Mouse (Mus musculus): ENCODE measurements around the gene Btbd35f18.
"Not testable (repeated sequence)": the region's sequence is repeated elsewhere in the genome, so short reads cannot be mapped to it uniquely, and the experiment has no call there.

Gene Btbd35f18
- long read RNA-seq, experiment 1 = 0 reads
- long read RNA-seq, experiment 2 = 0 reads

GRCm38 (mm10) chrX:3699933-3700332 is at the start of gene Btbd35f18:
Gene Btbd35f18, plus strand, starts transcription at chrX:3700233.
- intact Hi-C loops (cut with DNase I) = not testable (repeated sequence)
